Mouse (Mus musculus): ENCODE results near the gene Olfr191.

- no peak for TF ChIP-seq EP300 (IDR thresholded peaks at IDR 0.05; ENCODE audit: low read depth)
- TF ChIP-seq CTCF (IDR thresholded peaks at IDR 0.05; ENCODE audit: low read depth) = no peak
Observed at GRCm38 (mm10) chr16:59071755-59072154, 17.9 kb downstream of the Olfr191 start.

Data from liver, postnatal 0 days (tissue).